Mouse (Mus musculus) regulatory T cell (primary cell): Measurements from ENCODE around the gene Acox1.

Experiments used
- in situ Hi-C: fragments of 300-600 bp; cut with MboI, MseI; formaldehyde crosslinking; loops from one replicate; pipeline ENCODE4 v1.15.1; 2025; ENCODE audit warnings: high pct_unique_total_duplicates

The Acox1 gene

GRCm38 (mm10) chr11:116131349-116132170 lies 67.3 kb downstream of the Acox1 start:
- in situ Hi-C loops, result loop anchor here (5.0 kb wide), 1 partner anchor 39 kb away; no protein-coding TSS in a partner anchor

- in situ Hi-C loops, result loop anchor here (5.0 kb wide), 1 partner anchor 38 kb away; no protein-coding TSS in a partner anchor
These were observed 68.2 kb downstream of the Acox1 start, which contains the start of gene Trim65 for GRCm38 (mm10) chr11:116130488-116131205. Trim65 (minus strand) TSS chr11:116131128.

GRCm38 (mm10) chr11:116129993-116130487 lies 68.8 kb downstream of the Acox1 start:
- in situ Hi-C loops, result loop anchor here (5.0 kb wide), 1 partner anchor 38 kb away; no protein-coding TSS in a partner anchor

- in situ Hi-C loops, result no loop called here
These were observed 69.6 kb downstream of the Acox1 start for GRCm38 (mm10) chr11:116129091-116129790.

GRCm38 (mm10) chr11:116127986-116128385 lies 70.9 kb downstream of the Acox1 start:
- in situ Hi-C loops, result no loop called here

- in situ Hi-C loops, result no loop called here
These were observed 71.5 kb downstream of the Acox1 start, which contains the start of gene Trim47 for GRCm38 (mm10) chr11:116127156-116127980. Trim47 (minus strand) TSS chr11:116127210.

GRCm38 (mm10) chr11:116126261-116126660 lies 72.6 kb downstream of the Acox1 start:
- in situ Hi-C loops, result no loop called here
